Mouse (Mus musculus): ENCODE results near the gene 5430403G16Rik.
"Not testable (repeated sequence)": the region's sequence is repeated elsewhere in the genome, so short reads cannot be mapped to it uniquely, and the experiment has no call there.

Gene 5430403G16Rik

DNA sequence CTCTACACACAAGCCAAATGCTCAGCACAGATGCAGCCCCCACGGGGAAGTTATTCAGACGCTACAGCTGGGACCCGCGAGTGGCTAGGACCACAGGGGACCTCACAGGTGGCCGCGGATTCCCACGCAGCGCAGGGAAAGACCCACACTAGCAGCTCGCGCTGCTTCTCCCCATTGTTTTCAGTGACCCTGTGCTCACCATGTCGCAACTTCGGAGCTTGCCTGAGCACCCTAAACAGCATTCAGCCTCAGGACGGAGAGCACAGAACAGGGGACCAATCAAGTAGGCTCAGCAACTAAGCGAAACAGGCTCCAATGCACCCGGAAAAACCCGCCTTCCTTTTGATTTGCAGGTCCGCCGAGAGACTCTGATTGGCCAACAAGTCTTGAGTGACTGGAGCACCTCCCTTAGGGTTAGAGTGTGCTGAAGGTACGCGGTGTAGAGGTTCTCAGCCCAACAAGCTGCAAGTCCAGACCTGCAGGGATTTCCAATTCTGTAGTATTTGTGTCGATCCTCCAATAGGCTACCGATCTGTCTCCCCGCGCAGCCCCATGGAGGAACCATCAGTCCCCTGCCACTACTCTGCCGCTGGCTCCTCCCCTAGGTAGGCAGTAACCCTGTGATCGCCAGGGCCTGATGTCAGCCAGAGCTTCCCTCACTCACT is at the start of gene 5430403G16Rik:
Gene 5430403G16Rik (minus strand): TSS at position 505 of the 665 bp plus-strand sequence.
- DNase-seq: peak; percentile 80

DNA sequence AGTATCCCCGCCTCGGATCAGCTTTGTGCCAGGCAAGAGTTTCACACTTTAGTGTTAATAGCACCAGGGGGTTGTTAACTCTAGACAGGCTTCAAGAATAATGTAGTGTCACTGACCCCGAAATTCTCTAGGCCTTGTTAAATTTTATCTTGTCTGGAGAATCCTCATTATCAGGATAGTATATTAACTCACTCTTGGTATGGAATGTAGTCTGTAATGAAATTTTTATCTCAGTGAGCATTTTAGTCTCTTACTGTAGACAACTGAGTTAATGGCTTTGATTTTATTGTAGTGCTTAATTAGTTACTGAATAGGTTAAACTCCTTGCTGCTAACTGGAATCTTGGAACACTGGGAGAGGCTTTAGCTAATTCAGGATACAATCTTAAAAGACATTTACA is 26.5 kb upstream of the 5430403G16Rik start:
- DNase-seq: not testable (repeated sequence)

DNA sequence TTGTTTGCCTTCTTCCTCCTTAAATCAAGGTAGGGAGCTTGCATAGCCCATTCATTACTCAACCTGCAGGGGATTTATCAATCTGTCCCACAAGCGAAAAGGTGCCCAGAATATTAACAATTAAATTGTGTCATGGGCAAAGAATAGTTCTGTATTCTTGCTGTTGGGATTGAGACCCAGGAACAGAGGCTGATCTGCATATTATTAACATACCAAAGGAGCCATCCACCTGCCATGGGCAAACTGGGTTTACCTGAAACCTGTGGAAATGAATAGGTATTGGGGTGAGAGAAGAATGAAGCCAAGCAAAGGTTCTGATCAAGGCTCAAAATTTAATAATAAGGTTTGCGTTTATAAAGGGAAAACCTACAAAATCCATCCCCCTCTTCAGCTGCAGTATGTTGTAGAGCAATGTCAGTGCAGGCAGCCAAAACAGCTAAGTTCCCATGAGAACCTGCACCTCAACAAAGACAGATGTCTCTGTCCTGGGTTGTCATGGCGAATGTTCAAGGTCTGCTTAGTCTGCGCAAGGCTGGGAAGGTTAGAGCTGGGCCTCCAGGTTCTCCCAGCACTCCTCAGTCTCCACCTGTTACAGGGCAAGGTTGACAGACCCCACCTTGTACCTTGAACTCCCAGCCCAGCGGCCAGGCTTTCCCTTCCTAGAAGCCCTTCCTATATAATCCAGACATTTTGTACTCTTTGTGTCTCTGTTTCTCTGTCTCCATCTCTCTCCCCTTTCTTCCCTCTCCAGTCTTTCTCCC is 544 bp upstream of the 5430403G16Rik start:
- DNase-seq: not testable (repeated sequence)

DNA sequence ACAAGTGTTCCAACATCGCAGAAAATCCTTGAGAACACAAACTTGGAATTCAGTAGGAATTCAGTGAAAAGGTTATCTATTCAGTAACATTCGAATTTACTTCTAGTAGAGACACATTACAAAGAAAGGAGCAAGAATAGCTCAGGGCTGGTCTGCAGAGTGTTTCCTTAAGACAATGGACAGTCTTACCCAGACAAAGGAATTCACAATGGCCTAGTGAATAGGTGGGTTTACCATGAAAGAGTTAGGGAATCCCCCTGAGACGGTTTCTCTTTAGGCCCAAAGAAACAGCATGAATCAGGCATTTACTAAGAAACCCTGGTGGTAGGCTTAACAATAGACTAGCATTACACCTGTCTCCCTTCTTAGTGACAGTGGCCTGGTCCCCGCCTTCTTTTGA is 7.9 kb downstream of the 5430403G16Rik start:
- DNase-seq: no peak
